Mouse (Mus musculus) cerebellum, adult 2 months (tissue): ENCODE measurements at regions not wholly inside any gene's neighbourhood (a gene's known extent, or its start where the extent isn't known, plus 50 kb on each side); places are given as distances from the start of the nearest gene placed in this dataset.

ENCODE experiments used
- CTCF ChIP-seq: fragments of 200-500 bp; IDR thresholded peaks from 2 replicates; pipeline ENCODE4 v1.5.1; 2011; ENCODE audit warnings: low read depth, mild to moderate bottlenecking, control low read depth, low read length, moderate library complexity, borderline replicate concordance; ENCODE audit not compliant: insufficient read depth
- POLR2A ChIP-seq: fragments of 200-500 bp; IDR thresholded peaks from 2 replicates; pipeline ENCODE4 v1.6.1; 2011; ENCODE audit warnings: low read length, control low read depth, borderline replicate concordance; ENCODE audit not compliant: insufficient read depth

DNA sequence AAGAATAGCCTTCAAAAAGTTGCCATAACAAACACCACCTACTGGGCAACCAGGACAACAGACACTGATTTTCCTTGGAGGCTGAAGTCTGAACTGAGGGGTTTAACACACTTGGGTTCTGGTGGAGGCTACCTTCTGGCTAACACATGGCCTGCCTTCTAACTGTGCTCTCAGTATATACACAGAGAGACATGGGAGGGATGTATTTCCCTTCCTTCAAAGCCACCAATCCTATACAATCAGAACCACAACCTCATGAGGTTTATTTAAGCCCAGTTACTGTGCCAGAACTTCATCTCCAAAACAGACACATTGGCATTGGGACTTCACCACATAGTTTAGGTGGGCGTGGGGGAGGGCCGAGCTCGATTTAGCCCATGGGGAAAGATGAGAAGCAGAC is 50.1 kb upstream of the Smad1 start:
- TF ChIP-seq CTCF (no peak), POLR2A (no peak)
